Mouse (Mus musculus) heart, embryonic 13.5 days (tissue): Measurements from ENCODE around the gene Carm1. TPM values are rescaled to one million over a fixed set of nuclear protein-coding genes. Genes with fewer than 3 reads are reported as not detected.
"Not testable (repeated sequence)": the region's sequence is repeated elsewhere in the genome, so short reads cannot be mapped to it uniquely, and the experiment has no call there.

Source experiments
- ATAC-seq: fragments of 200-750 bp; cut with Nextera tagmentation; 2 replicates; pipeline ENCODE4 v1.8.0; 2017; ENCODE audit warnings: moderate TSS enrichment; ENCODE audit not compliant: insufficient number of reproducible peaks, low FRiP score, low TSS enrichment; ENCODE audit errors: extremely low read depth
- H3K27ac ChIP-seq: fragments of 300-500 bp; sonication (generic); replicated peaks from 2 replicates; pipeline ENCODE4 v1.5.1; 2015; ENCODE audit warnings: moderate library complexity, mild to moderate bottlenecking, inconsistent platforms
- H3K27me3 ChIP-seq: fragments of 300-500 bp; sonication (generic); replicated peaks from 2 replicates; pipeline ENCODE4 v1.6.1; 2015; ENCODE audit warnings: mild to moderate bottlenecking, inconsistent platforms
- H3K36me3 ChIP-seq: fragments of 300-500 bp; sonication (generic); 2 replicates; pipeline ENCODE4 v1.6.1; 2015; ENCODE audit warnings: mild to moderate bottlenecking, inconsistent platforms
- H3K4me1 ChIP-seq: fragments of 300-500 bp; sonication (generic); 2 replicates; pipeline ENCODE4 v1.6.1; 2015; ENCODE audit warnings: inconsistent platforms
- H3K4me2 ChIP-seq: fragments of 300-500 bp; sonication (generic); 2 replicates; pipeline ENCODE4 v1.6.1; 2015; ENCODE audit warnings: inconsistent platforms, mild to moderate bottlenecking, moderate library complexity
- H3K4me3 ChIP-seq: fragments of 300-500 bp; sonication (generic); 2 replicates; pipeline ENCODE4 v1.5.1; 2015; ENCODE audit warnings: moderate library complexity, mild to moderate bottlenecking, inconsistent platforms
- H3K9ac ChIP-seq: fragments of 300-500 bp; sonication (generic); 2 replicates; pipeline ENCODE4 v1.6.1; 2015; ENCODE audit warnings: inconsistent platforms, mild to moderate bottlenecking, moderate library complexity
- H3K9me3 ChIP-seq: fragments of 300-500 bp; sonication (generic); 2 replicates; pipeline ENCODE4 v1.6.1; 2016; ENCODE audit warnings: inconsistent platforms
- WGBS: fragments of 180-500 bp; shearing (Covaris S2); methylation state at CpG from one replicate; pipeline ENCODE4 v1.1.7; 2015; ENCODE audit warnings: mixed read lengths; 5-methylcytosine and 5-hydroxymethylcytosine counted together
- polyA plus RNA-seq: library from polyadenylated mRNA; unstranded; fragments of >200 nt; fragmentation: Nextera tagmentation; extraction: Ambion mirVana; gene quantifications from 2 replicates; pipeline ENCODE4 v1.2.1, GENCODE M21; 2015

Carm1 gene
- polyA plus RNA-seq, 1 experiment from 2014 or later: 25.9 TPM

- H3K9me3 ChIP-seq: no peaks in the 10 kb centered on the region
- H3K4me3 ChIP-seq: no peak overlapping the region
- no peak overlapping the region for H3K27ac ChIP-seq
- H3K4me2 ChIP-seq: no peak overlapping the region
- H3K36me3 ChIP-seq: peaks cover 8% of the 10 kb centered on the region
- peaks cover 15% of the 10 kb centered on the region for H3K4me1 ChIP-seq
- 92% methylated on average over 4 of the region's 4 CpGs for WGBS
- no peaks in the 10 kb centered on the region for H3K27me3 ChIP-seq
- H3K9ac ChIP-seq: no peak overlapping the region
- ATAC-seq: no peak
These were observed 33.2 kb upstream of the Carm1 start for GRCm38 (mm10) chr9:21513466-21513865.

GRCm38 (mm10) chr9:21517947-21518495 is 28.7 kb upstream of the Carm1 start:
- no peak overlapping the region for H3K4me2 ChIP-seq
- no peaks in the 10 kb centered on the region for H3K9me3 ChIP-seq
- no peak for ATAC-seq
- no peak overlapping the region for H3K9ac ChIP-seq
- H3K27me3 ChIP-seq: no peaks in the 10 kb centered on the region
- WGBS: 75% methylated on average over 6 of the region's 6 CpGs
- H3K27ac ChIP-seq: no peak overlapping the region
- H3K4me3 ChIP-seq: no peak overlapping the region
- no peaks in the 10 kb centered on the region for H3K36me3 ChIP-seq
- H3K4me1 ChIP-seq: no peaks in the 10 kb centered on the region

- not testable (repeated sequence) for H3K4me2 ChIP-seq, ATAC-seq, H3K27ac ChIP-seq, H3K4me3 ChIP-seq, H3K9ac ChIP-seq, H3K27me3 ChIP-seq, H3K9me3 ChIP-seq, H3K4me1 ChIP-seq, H3K36me3 ChIP-seq
- 74% methylated on average over 6 of the region's 6 CpGs for WGBS
These were observed 28.0 kb upstream of the Carm1 start for GRCm38 (mm10) chr9:21518690-21519089.

GRCm38 (mm10) chr9:21525142-21525936 is 21.4 kb upstream of the Carm1 start:
- Histone ChIP-seq H3K27ac (no peak overlapping the region), H3K9ac (no peak overlapping the region), H3K9me3 (no peaks in the 10 kb centered on the region), H3K36me3 (no peaks in the 10 kb centered on the region), H3K27me3 (no peaks in the 10 kb centered on the region), H3K4me3 (no peak overlapping the region), H3K4me1 (peaks cover 6% of the 10 kb centered on the region; the same call in 1 of the 2 replicates), H3K4me2 (no peak overlapping the region)
- whole genome bisulfite sequencing: 65% methylated on average over 7 of the region's 7 CpGs
- no peak for ATAC-seq

- no peak within 1 kb of the TSS for H3K9ac ChIP-seq
- no peaks in the 10 kb centered on the region for H3K36me3 ChIP-seq
- H3K4me2 ChIP-seq: no peak within 1 kb of the TSS
- H3K9me3 ChIP-seq: no peaks in the 10 kb centered on the region
- H3K4me3 ChIP-seq: no peak within 1 kb of the TSS
- no peaks in the 10 kb centered on the region for H3K27me3 ChIP-seq
- WGBS: 51% methylated on average over 14 of the region's 14 CpGs
- peaks cover 6% of the 10 kb centered on the region; the same call in 1 of the 2 replicates for H3K4me1 ChIP-seq
- no peak for ATAC-seq
- no peak within 1 kb of the TSS for H3K27ac ChIP-seq
These were observed 20.6 kb upstream of the Carm1 start, which contains the start of gene AB124611 for GRCm38 (mm10) chr9:21525937-21526633. TSS of gene AB124611 (plus strand) at chr9:21526176.

- no peak for ATAC-seq
- Histone ChIP-seq H3K4me1 (peaks cover 6% of the 10 kb centered on the region; the same call in 1 of the 2 replicates), H3K9ac (no peak overlapping the region), H3K4me3 (no peak overlapping the region), H3K27me3 (no peaks in the 10 kb centered on the region), H3K9me3 (no peaks in the 10 kb centered on the region), H3K27ac (no peak overlapping the region), H3K36me3 (no peaks in the 10 kb centered on the region), H3K4me2 (no peak overlapping the region)
- 47% methylated on average over 3 of the region's 3 CpGs for WGBS
These were observed 20.1 kb upstream of the Carm1 start for GRCm38 (mm10) chr9:21526634-21526944.

GRCm38 (mm10) chr9:21527100-21527801 is 19.4 kb upstream of the Carm1 start:
- Histone ChIP-seq H3K36me3 (no peaks in the 10 kb centered on the region), H3K4me2 (no peak overlapping the region), H3K4me1 (peaks cover 6% of the 10 kb centered on the region; the same call in 1 of the 2 replicates), H3K27ac (no peak overlapping the region), H3K4me3 (no peak overlapping the region), H3K9me3 (no peaks in the 10 kb centered on the region), H3K27me3 (no peaks in the 10 kb centered on the region), H3K9ac (no peak overlapping the region)
- ATAC-seq: no peak
- 94% methylated on average over 2 of the region's 2 CpGs for WGBS

- Histone ChIP-seq H3K36me3 (no peaks in the 10 kb centered on the region), H3K27me3 (no peaks in the 10 kb centered on the region), H3K4me3 (no peak overlapping the region), H3K27ac (no peak overlapping the region), H3K9ac (no peak overlapping the region), H3K4me1 (peaks cover 6% of the 10 kb centered on the region; the same call in 1 of the 2 replicates), H3K9me3 (no peaks in the 10 kb centered on the region), H3K4me2 (no peak overlapping the region)
- no peak for ATAC-seq
- WGBS: 63% methylated on average over 1 of the region's 1 CpGs
These were observed 18.8 kb upstream of the Carm1 start for GRCm38 (mm10) chr9:21527917-21528324.

- H3K4me3 ChIP-seq: no peak overlapping the region
- 92% methylated on average over 14 of the region's 14 CpGs for WGBS
- no peak for ATAC-seq
These were observed 10.2 kb upstream of the Carm1 start for GRCm38 (mm10) chr9:21536501-21536900.

GRCm38 (mm10) chr9:21537009-21537408 is 9.7 kb upstream of the Carm1 start:
- no peak for ATAC-seq
- Histone ChIP-seq H3K36me3 (no peaks in the 10 kb centered on the region), H3K4me1 (peaks cover 12% of the 10 kb centered on the region), H3K27ac (no peak overlapping the region), H3K27me3 (no peaks in the 10 kb centered on the region), H3K4me3 (no peak overlapping the region), H3K9ac (no peak overlapping the region), H3K4me2 (no peak overlapping the region), H3K9me3 (no peaks in the 10 kb centered on the region)
- 65% methylated on average over 4 of the region's 4 CpGs for WGBS

More at GRCm38 (mm10) chr9:21536501-21536900, 10.2 kb upstream of the Carm1 start:
- no peaks in the 10 kb centered on the region for H3K27me3 ChIP-seq
- H3K36me3 ChIP-seq: no peaks in the 10 kb centered on the region
- H3K9me3 ChIP-seq: no peaks in the 10 kb centered on the region
- H3K27ac ChIP-seq: no peak overlapping the region
- no peak overlapping the region for H3K9ac ChIP-seq
- peaks cover 12% of the 10 kb centered on the region for H3K4me1 ChIP-seq
- H3K4me2 ChIP-seq: no peak overlapping the region
